Mouse (Mus musculus) ES-Bruce4 (cell line): ENCODE results near the gene Opa3. TPM values are rescaled to one million over a fixed set of nuclear protein-coding genes. Genes with fewer than 3 reads are reported as not detected.

Source experiments
- H3K27ac ChIP-seq: 2 replicates; pipeline ENCODE4 v1.5.1; 2012; ENCODE audit warnings: low read length, inconsistent platforms; ENCODE audit not compliant: insufficient read depth
- H3K27me3 ChIP-seq: 2 replicates; pipeline ENCODE4 v1.6.1; 2012; ENCODE audit warnings: mild to moderate bottlenecking, low read length, inconsistent platforms; ENCODE audit not compliant: control insufficient read depth, poor library complexity, insufficient read depth, severe bottlenecking
- H3K36me3 ChIP-seq: 2 replicates; pipeline ENCODE4 v1.6.1; 2012; ENCODE audit warnings: inconsistent platforms, mild to moderate bottlenecking, low read length, moderate library complexity; ENCODE audit not compliant: control insufficient read depth, poor library complexity, insufficient read depth, severe bottlenecking
- H3K4me1 ChIP-seq: one replicate; pipeline ENCODE4 v1.8.1; 2011; ENCODE audit warnings: low read length; ENCODE audit not compliant: control insufficient read depth, insufficient read depth
- H3K4me3 ChIP-seq: 2 replicates; pipeline ENCODE4 v1.5.1; 2011; ENCODE audit warnings: low read depth, mild to moderate bottlenecking, low read length
- H3K9ac ChIP-seq: 2 replicates; pipeline ENCODE4 v1.6.1; 2012; ENCODE audit warnings: low read depth, mild to moderate bottlenecking, inconsistent platforms; ENCODE audit not compliant: poor library complexity, severe bottlenecking
- H3K9me3 ChIP-seq: replicated peaks from 2 replicates; pipeline ENCODE4 v1.6.1; 2012; ENCODE audit warnings: mild to moderate bottlenecking, low read length, inconsistent platforms; ENCODE audit not compliant: control insufficient read depth, poor library complexity, insufficient read depth, severe bottlenecking
- CTCF ChIP-seq: IDR thresholded peaks from one replicate; pipeline ENCODE4 v1.8.1; 2011; ENCODE audit warnings: low read depth, low read length
- EP300 ChIP-seq: IDR thresholded peaks from 2 replicates; pipeline ENCODE4 v1.6.1; 2011; ENCODE audit warnings: low read depth, low read length; ENCODE audit not compliant: insufficient read depth
- POLR2A ChIP-seq: IDR thresholded peaks from one replicate; pipeline ENCODE4 v1.8.1; 2011; ENCODE audit warnings: low read length; ENCODE audit not compliant: insufficient read depth
- polyA plus RNA-seq: library from polyadenylated mRNA; stranded (reverse); fragments of >200 nt; gene quantifications from 2 replicates; pipeline ENCODE4 v1.2.4, GENCODE M21; 2011; ENCODE audit warnings: low read depth; ENCODE audit not compliant: missing spikeins, insufficient read depth, insufficient read length

Gene Opa3
- polyA plus RNA-seq, 1 experiment = 22.3 TPM

GRCm38 (mm10) chr7:19242005-19242404, 13.9 kb downstream of the Opa3 start:
- Histone ChIP-seq H3K4me1 (peaks cover 4% of the 10 kb centered on the region), H3K4me3 (no peak overlapping the region), H3K27ac (no peak overlapping the region), H3K36me3 (0 out of 2 replicates have a peak, but pooled peaks cover 4% of the 10 kb centered on the region), H3K9me3 (no peaks in the 10 kb centered on the region), H3K9ac (no peak overlapping the region), H3K27me3 (no peaks in the 10 kb centered on the region)
- no peak for TF ChIP-seq CTCF
- no peak for TF ChIP-seq EP300
- TF ChIP-seq POLR2A = no peak

- TF ChIP-seq EP300 (no peak), CTCF (no peak), POLR2A (no peak)
- Histone ChIP-seq H3K27ac (no peak overlapping the region), H3K36me3 (0 out of 2 replicates have a peak, but pooled peaks cover 4% of the 10 kb centered on the region)
Observed at GRCm38 (mm10) chr7:19243858-19244257, 15.7 kb downstream of the Opa3 start.

GRCm38 (mm10) chr7:19245083-19245482, 16.9 kb downstream of the Opa3 start:
- TF ChIP-seq CTCF (no peak), EP300 (no peak), POLR2A (no peak)
- Histone ChIP-seq H3K4me1 (peaks cover 2% of the 10 kb centered on the region), H3K27me3 (no peaks in the 10 kb centered on the region), H3K27ac (no peak overlapping the region), H3K9ac (no peak overlapping the region), H3K9me3 (no peaks in the 10 kb centered on the region), H3K36me3 (0 out of 2 replicates have a peak, but pooled peaks cover 4% of the 10 kb centered on the region), H3K4me3 (no peak overlapping the region)

More at GRCm38 (mm10) chr7:19243858-19244257, 15.7 kb downstream of the Opa3 start:
- Histone ChIP-seq H3K4me3 (no peak overlapping the region), H3K27me3 (no peaks in the 10 kb centered on the region), H3K9ac (no peak overlapping the region), H3K9me3 (no peaks in the 10 kb centered on the region), H3K4me1 (peaks cover 4% of the 10 kb centered on the region)

- H3K36me3 ChIP-seq = 0 out of 2 replicates have a peak, but pooled peaks cover 4% of the 10 kb centered on the region
- H3K27ac ChIP-seq = no peak overlapping the region
- no peak overlapping the region for H3K9ac ChIP-seq
- no peak for TF ChIP-seq CTCF
- no peak for TF ChIP-seq POLR2A
- no peak overlapping the region for H3K4me3 ChIP-seq
- H3K4me1 ChIP-seq = peaks cover 2% of the 10 kb centered on the region
- H3K9me3 ChIP-seq = no peaks in the 10 kb centered on the region
- no peaks in the 10 kb centered on the region for H3K27me3 ChIP-seq
Observed at GRCm38 (mm10) chr7:19246855-19247254, 18.7 kb downstream of the Opa3 start.

- Histone ChIP-seq H3K27me3 (no peaks in the 10 kb centered on the region), H3K9ac (no peak overlapping the region), H3K27ac (no peak overlapping the region), H3K4me3 (no peak overlapping the region), H3K36me3 (0 out of 2 replicates have a peak, but pooled peaks cover 4% of the 10 kb centered on the region), H3K9me3 (no peaks in the 10 kb centered on the region), H3K4me1 (peaks cover 2% of the 10 kb centered on the region)
- TF ChIP-seq CTCF (no peak), EP300 (no peak), POLR2A (no peak)
Observed at GRCm38 (mm10) chr7:19247511-19247910, 19.4 kb downstream of the Opa3 start.

GRCm38 (mm10) chr7:19252078-19252477, 23.9 kb downstream of the Opa3 start:
- Histone ChIP-seq H3K36me3 (no peaks in the 10 kb centered on the region), H3K4me3 (no peak overlapping the region), H3K9me3 (no peaks in the 10 kb centered on the region), H3K27me3 (no peaks in the 10 kb centered on the region), H3K27ac (no peak overlapping the region), H3K9ac (no peak overlapping the region), H3K4me1 (no peaks in the 10 kb centered on the region)
- TF ChIP-seq POLR2A (no peak), EP300 (no peak), CTCF (no peak)

GRCm38 (mm10) chr7:19253437-19253836, 25.3 kb downstream of the Opa3 start:
- Histone ChIP-seq H3K4me3 (no peak overlapping the region), H3K27ac (no peak overlapping the region), H3K9me3 (no peaks in the 10 kb centered on the region), H3K4me1 (no peaks in the 10 kb centered on the region), H3K36me3 (peaks cover 4% of the 10 kb centered on the region), H3K9ac (no peak overlapping the region), H3K27me3 (no peaks in the 10 kb centered on the region)
- TF ChIP-seq POLR2A (no peak), EP300 (no peak), CTCF (no peak)
